Mouse (Mus musculus) embryo, embryonic 10 days (tissue): ENCODE results near the gene Cd300lf.
A peak's percentile ranks its signal among the peaks of the same experiment; 100 is the strongest.

ENCODE experiments used
- DNase-seq: peaks from one replicate; pipeline ENCODE4 v3.0.0-alpha.2; 2015; ENCODE audit warnings: low spot score

Cd300lf gene

DNA sequence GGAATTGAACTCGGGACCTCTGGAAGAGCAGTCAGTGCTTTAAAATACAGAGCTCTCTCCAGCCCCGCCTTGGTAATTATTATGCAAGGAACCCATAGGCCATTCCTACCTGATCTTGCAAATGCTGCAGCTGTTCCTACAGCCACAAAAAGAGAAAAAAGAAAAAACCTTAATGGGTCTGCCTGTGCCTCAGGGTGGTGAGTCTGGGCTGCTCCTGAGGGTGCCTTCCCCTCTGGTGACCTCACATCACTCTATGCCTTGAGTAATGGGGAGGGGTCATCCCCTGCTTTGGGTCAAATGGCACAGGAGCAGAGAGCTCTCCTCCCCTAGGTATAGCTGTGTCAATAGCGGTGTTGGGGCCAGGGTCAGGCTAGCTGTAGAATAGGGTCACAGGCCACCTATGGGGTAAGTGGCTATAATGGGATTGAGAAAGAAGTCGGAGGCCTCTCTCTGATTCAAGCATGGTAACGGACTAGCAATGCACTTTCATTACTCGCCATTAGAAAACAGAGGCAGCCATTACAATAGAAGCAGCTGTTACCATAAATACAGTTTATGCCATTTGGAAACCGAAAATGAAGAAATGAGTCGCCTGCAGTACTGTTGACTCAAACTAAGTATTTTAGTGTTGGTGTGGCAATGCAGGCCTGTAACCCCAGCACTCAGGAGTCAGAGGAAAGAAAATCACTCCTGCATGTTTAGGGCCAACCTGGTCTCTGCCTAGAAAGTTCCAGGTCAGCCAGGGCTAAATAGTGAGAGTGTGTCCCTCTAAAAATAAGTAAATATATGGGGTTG lies 28.8 kb downstream of the Cd300lf start:
- DNase-seq: peak; percentile 54

DNA sequence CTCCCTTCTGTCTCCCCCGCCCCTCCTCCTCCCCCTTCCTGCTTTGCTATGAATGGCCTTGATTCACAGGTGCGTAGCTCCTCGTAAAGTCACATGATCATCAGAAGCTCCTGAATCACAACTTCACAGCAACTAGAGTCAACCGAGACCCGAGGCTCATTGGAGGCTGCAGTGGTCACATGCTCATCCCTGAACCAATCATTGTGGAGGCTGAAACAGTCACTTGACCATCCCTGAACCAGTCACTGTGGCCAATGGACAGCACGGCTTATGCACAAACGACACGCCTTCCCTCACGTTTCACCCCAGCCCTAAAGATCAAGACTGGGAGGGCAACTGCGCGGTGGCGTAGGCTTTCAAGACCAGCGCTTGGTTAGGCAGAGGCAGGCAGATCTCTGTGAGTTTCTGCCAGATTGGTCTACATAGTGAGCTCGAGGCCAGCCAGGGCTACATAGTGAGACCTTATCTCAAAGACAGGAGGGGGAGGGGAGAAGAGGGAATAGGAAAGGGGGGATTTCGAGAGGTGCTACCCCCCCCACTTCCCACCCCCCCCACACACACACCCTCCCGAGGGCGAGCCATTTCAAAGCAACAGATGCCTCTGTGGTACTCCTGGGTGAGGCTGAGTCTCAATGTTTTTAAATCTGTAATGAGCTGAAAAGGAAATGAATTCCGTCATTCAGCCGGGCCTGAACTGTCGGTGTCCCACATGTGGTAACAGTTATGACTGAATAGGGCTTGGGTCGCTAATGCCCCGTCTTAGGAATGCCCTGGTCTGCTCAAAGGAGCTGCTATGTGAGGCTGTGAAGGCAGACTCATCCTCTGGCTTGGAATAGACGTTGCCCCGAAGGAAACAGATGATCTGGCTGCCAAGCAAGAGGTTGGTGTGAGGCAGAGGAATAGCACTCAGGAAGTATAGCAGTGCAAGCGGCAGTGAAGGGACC lies 30.1 kb downstream of the Cd300lf start:
- DNase-seq: peak; percentile 76

DNA sequence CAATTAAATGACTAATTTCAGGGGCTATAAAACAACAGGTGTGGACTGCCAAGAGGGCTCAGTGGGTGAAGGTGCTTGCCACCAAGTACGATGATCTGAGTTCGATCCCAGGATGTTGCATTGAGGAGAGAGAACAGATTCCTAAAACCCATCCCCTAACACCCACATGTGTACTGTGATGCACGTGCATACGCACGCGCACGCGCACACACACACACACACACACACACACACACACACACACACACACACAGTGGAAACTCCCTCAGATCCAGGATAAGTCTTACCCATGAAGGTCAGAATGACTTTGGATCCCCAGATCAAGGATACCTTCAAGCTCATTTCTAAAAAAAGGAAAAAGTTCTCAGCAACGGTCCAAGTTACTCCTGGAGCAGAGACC lies 31.7 kb downstream of the Cd300lf start:
- no peak for DNase-seq

- DNase-seq: peak; percentile 46
These were observed 32.2 kb downstream of the Cd300lf start for GRCm38 (mm10) chr11:115101615-115102051.

- DNase-seq: peak; percentile 40
These were observed 33.1 kb downstream of the Cd300lf start for GRCm38 (mm10) chr11:115100741-115101140.

GRCm38 (mm10) chr11:115100032-115100621 lies 33.7 kb downstream of the Cd300lf start:
- DNase-seq: no peak

- DNase-seq: peak; percentile 83
These were observed 34.5 kb downstream of the Cd300lf start for GRCm38 (mm10) chr11:115099241-115099840.

- DNase-seq: peak; percentile 32
These were observed 35.4 kb downstream of the Cd300lf start for GRCm38 (mm10) chr11:115098203-115098932.

GRCm38 (mm10) chr11:115092140-115092539 lies 41.7 kb downstream of the Cd300lf start:
- DNase-seq: no peak

- peak; percentile 60 for DNase-seq
These were observed 42.4 kb downstream of the Cd300lf start, which contains the start of gene Rab37 for GRCm38 (mm10) chr11:115091362-115091901. TSS of gene Rab37 (plus strand) at chr11:115091431.

- no peak for DNase-seq
These were observed 43.9 kb downstream of the Cd300lf start for GRCm38 (mm10) chr11:115089853-115090252.

- no peak for DNase-seq
These were observed 47.6 kb downstream of the Cd300lf start for GRCm38 (mm10) chr11:115086213-115086612.

DNA sequence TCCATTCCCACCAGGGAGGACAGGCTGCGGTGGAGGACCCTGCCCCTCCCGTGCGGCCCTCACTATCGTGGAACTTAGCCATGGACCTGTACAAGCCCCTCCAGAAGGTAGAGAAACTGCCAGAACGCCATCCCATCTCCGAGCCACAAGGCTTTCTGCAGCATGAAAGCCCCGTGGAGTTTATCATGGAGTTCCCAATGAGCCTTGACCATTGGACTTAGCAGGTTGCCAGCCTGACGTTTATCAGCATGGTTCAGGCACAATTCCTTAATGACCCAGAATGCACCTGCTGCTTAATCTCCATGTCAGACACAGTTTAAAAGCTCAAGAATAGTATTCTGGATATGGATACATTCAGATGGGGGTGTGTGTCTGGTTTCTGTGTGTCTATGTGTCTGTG lies 48.7 kb downstream of the Cd300lf start:
- no peak for DNase-seq

- no peak for DNase-seq
These were observed 49.2 kb downstream of the Cd300lf start for GRCm38 (mm10) chr11:115084595-115084994.

DNA sequence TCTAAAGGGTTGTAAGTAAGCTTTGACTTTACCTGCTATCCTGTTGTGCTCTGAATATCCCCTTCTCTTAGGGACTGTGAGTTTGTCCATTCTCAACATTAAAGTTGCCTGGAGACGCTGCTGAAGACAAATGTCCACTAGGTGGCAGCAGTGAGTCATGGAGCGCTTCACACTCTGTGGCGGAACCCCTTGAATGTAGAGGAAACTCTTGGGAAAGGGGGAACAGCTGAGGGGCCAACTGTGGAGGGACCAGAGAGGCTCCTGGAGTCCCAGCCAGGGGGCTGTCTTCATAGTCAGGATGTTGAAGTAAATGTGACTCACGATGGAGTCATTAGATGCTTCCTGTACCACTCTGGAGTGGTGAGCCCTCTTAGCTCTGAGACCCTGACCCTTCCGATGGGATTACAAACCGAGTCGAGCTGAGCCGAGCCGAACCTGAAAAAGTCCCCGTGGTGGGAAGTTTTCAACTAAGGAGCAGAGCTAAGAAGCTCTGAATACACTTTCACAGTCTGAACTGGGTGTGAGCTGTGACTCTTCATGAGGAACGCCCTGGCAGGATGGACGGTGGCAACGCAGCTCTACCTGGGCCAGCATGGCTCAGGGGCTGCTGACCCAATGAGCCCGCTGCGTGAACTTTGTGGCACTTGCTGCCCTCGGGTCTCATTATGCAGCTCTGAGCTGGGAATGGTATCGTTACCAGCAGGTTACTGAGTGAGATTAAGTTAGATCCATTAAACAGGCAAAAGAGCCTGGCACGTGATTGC lies 50.2 kb downstream of the Cd300lf start:
- peak; percentile 87 for DNase-seq

- DNase-seq: no peak
These were observed 51.6 kb downstream of the Cd300lf start for GRCm38 (mm10) chr11:115082196-115082595.

GRCm38 (mm10) chr11:115081373-115081772 lies 52.4 kb downstream of the Cd300lf start:
- no peak for DNase-seq

GRCm38 (mm10) chr11:115080886-115081285 lies 52.9 kb downstream of the Cd300lf start:
- peak; percentile 80 for DNase-seq

DNA sequence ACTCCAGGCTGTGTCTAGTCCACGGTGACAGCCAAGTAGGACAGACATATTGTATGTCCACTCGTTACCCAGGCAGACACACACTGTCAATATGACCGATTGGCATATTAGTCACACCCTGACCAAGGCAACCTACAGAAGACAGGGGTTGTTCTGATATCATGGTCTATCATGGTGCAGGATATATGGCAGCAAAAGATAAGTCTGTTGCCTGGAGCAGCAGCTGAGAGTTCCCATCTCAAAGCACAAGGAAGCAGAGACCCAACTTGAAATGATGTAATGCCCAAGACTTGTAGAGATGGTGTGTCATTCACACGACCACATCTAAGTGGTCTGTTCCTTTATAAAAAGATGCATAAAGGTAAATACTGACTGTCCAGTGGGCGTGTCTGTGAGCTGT lies 55.1 kb downstream of the Cd300lf start:
- DNase-seq: no peak

DNA sequence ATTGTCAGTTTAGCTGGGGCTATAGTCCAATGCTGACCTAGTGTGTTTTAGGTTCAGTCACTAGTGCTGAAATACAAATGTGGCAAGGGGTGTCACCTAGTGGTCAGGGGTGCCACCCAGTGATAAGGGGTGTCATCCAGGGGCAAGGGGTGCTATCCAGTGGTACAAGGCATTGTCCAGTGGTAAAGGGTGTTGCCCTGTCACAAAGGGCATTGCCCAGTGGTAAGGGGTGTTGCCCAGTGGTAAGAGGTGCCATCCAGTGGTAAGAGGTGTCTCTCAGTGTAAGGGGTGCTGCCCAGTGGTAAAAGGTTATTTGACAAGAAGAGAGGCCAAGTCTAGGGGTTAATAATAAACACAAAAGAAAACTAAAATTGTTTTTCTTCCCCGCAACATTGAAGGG lies 56.4 kb downstream of the Cd300lf start:
- DNase-seq: no peak
